Mouse (Mus musculus): Measurements from ENCODE around the gene Trp63. TPM values are rescaled to one million over a fixed set of nuclear protein-coding genes. Genes with fewer than 3 reads are reported as not detected.

The Trp63 gene
- total and polyA plus RNA-seq, 3 experiments: not detected

DNA sequence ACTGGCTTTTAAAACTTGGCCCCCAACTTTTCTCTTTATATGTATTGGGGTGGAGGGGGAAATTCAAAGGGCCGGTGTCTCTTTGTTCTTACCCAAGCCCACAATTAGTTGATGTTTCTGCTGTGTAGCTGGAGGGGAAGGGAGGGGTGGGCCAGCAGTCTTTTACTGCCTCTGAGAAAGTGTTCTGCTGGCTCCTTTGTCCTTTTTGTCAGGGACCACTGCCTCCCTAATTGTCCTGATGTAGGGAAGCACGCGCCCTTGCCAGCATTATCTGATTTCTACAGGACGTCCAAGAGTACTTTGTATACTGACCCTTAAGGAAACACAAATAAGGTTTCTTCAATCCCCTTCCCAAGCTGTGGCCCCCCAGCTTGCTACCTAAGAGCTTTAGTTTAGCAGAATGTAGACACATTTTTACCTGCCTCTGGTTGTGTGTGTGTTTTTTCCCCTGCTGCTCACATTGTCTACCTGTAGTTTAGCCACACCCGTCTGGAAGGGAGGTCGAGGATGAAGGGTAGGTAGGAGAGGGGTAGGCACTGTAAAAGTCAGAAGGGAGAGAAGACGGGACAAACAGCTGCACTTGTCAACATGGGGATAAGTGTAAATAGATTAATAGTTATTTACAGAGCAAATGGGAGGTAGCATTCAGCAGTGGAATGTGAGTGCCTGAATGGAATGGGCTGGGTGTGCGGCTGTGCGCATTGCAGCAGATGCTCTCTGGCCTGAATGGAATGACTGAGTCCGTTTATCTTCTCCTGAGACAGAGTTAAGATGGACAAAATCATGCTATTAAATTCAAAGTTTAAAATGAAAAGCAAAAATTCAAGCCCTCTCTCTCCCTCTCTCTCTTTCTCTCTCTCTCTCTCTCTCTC, 134.4 kb downstream of the Trp63 start:
- no peak for DNase-seq (ENCODE audit: low read depth, low spot score)
- H3K36me3 ChIP-seq (ENCODE audit: control insufficient read depth in 1 of 2, insufficient read depth in 2 of 2, low read length in 2 of 2): no peaks in the 10 kb centered on the region

DNA sequence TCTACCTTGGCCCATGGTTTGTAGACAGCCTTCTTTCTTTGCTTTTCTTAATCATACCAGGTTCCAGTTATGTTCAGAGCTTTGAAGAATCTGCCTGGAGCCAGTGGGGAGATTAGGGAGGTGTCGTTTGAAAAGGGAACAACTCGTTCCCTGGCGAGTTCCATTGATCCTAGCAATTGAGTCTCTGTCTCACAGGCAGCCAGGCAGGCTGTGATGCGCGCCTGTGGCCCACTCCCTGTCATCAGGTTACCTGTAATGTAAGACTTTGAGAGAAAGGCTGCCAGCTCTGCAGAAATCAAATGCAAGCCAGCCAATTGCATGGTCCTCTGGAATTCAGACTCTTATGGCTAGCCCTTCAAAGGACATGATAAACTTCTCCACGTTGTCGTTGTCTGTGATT, 142.5 kb downstream of the Trp63 start:
- TF ChIP-seq NRF1 (IDR thresholded peaks at IDR 0.05; ENCODE audit: insufficient read depth, low read depth, low read length, poor library complexity, severe bottlenecking): no peak
- no peak for TF ChIP-seq ETS1 (IDR thresholded peaks at IDR 0.05; ENCODE audit: low read depth, low read length)
- no peak for TF ChIP-seq UBTF (IDR thresholded peaks at IDR 0.05; ENCODE audit: borderline replicate concordance, insufficient read depth, low read depth, low read length)
- TF ChIP-seq ZC3H11A (IDR thresholded peaks at IDR 0.05; ENCODE audit: low read depth, low read length): no peak
- TF ChIP-seq ZKSCAN1 (IDR thresholded peaks at IDR 0.05; ENCODE audit: low read depth, low read length): no peak
- no peak for TF ChIP-seq SMC3 (IDR thresholded peaks at IDR 0.05; ENCODE audit: low read depth, low read length)
- TF ChIP-seq RAD21 (IDR thresholded peaks at IDR 0.05; ENCODE audit: low read depth, low read length): no peak
- no peak for TF ChIP-seq USF2 (IDR thresholded peaks at IDR 0.05; ENCODE audit: borderline replicate concordance in 1 of 2, insufficient read depth in 1 of 2, low read depth in 1 of 2, low read length in 2 of 2)
- no peak for TF ChIP-seq MYB (IDR thresholded peaks at IDR 0.05; ENCODE audit: low read depth, low read length)
- TF ChIP-seq POLR2A (IDR thresholded peaks at IDR 0.05; ENCODE audit: control insufficient read depth in 1 of 2, insufficient read depth in 1 of 2, low read depth in 1 of 2, low read length in 2 of 2, poor library complexity in 1 of 2): no peak
- no peak for TF ChIP-seq ZNF384 (IDR thresholded peaks at IDR 0.05; ENCODE audit: low read depth, low read length)
- TF ChIP-seq E2F4 (IDR thresholded peaks at IDR 0.05; ENCODE audit: borderline replicate concordance, low read depth, low read length): no peak
- TF ChIP-seq ZMIZ1 (IDR thresholded peaks at IDR 0.05; ENCODE audit: low read depth, low read length): no peak
- TF ChIP-seq MEF2A (IDR thresholded peaks at IDR 0.05; ENCODE audit: extremely low read depth, insufficient replicate concordance, low read depth, low read length, poor library complexity, severe bottlenecking): no peak
- Histone ChIP-seq H3K9ac (ENCODE audit: control insufficient read depth, low read depth, low read length, poor library complexity, severe bottlenecking) (no peak overlapping the region), H3K27me3 (ENCODE audit: control insufficient read depth in 1 of 2, insufficient read depth in 2 of 2, low read length in 2 of 2) (no peaks in the 10 kb centered on the region), H3K36me3 (ENCODE audit: control insufficient read depth in 1 of 2, insufficient read depth in 2 of 2, low read length in 2 of 2) (no peaks in the 10 kb centered on the region), H3K9me3 (replicated peaks; ENCODE audit: insufficient read depth, low read length) (no peaks in the 10 kb centered on the region), H3K4me3 (ENCODE audit: control insufficient read depth in 1 of 2, insufficient read depth in 1 of 2, low read depth in 2 of 2, low read length in 2 of 2) (no peak overlapping the region), H3K79me2 (ENCODE audit: control insufficient read depth, insufficient read depth, low read length, poor library complexity) (no peaks in the 10 kb centered on the region), H3K4me1 (ENCODE audit: control insufficient read depth in 1 of 2, insufficient read depth in 2 of 2, low read length in 2 of 2) (no peaks in the 10 kb centered on the region), H3K27ac (ENCODE audit: control insufficient read depth, low read depth, low read length) (no peak overlapping the region)
- DNase-seq (ENCODE audit: low read depth, low spot score): no peak

More for the DNA sequence above, 134.4 kb downstream of the Trp63 start:
- no peak overlapping the region for H3K27ac ChIP-seq (ENCODE audit: control insufficient read depth, low read depth, low read length)
- H3K9ac ChIP-seq (ENCODE audit: control insufficient read depth, low read depth, low read length, poor library complexity, severe bottlenecking): no peak overlapping the region
- H3K9me3 ChIP-seq (replicated peaks; ENCODE audit: insufficient read depth, low read length): no peaks in the 10 kb centered on the region; the same call in 1 of the 2 replicates
- no peaks in the 10 kb centered on the region for H3K79me2 ChIP-seq (ENCODE audit: control insufficient read depth, insufficient read depth, low read length, poor library complexity)
- H3K27me3 ChIP-seq (ENCODE audit: control insufficient read depth in 1 of 2, insufficient read depth in 2 of 2, low read length in 2 of 2): no peaks in the 10 kb centered on the region
- H3K4me1 ChIP-seq (ENCODE audit: control insufficient read depth in 1 of 2, insufficient read depth in 2 of 2, low read length in 2 of 2): no peaks in the 10 kb centered on the region
- TF ChIP-seq ZNF384 (IDR thresholded peaks at IDR 0.05; ENCODE audit: low read depth, low read length): no peak
- no peak for TF ChIP-seq ZKSCAN1 (IDR thresholded peaks at IDR 0.05; ENCODE audit: low read depth, low read length)
- H3K4me3 ChIP-seq (ENCODE audit: control insufficient read depth in 1 of 2, insufficient read depth in 1 of 2, low read depth in 2 of 2, low read length in 2 of 2): no peak overlapping the region
